Mouse (Mus musculus) leukemia stem cell, adult 10-12 weeks (primary cell): ENCODE results near the gene Gm15319. TPM values are rescaled to one million over a fixed set of nuclear protein-coding genes. Genes with fewer than 3 reads are reported as not detected.

Experiments
- polyA plus RNA-seq: library from polyadenylated mRNA; stranded (reverse); fragments of >175 nt; gene quantifications from 2 replicates; pipeline ENCODE4 v1.2.3, GENCODE M21; 2012; ENCODE audit warnings: low replicate concordance

Gene Gm15319
- polyA plus RNA-seq: not detected in 2 replicates

GRCm38 (mm10) chr8:20363110-20363509, at the start of gene Gm15319:
Gene Gm15319, minus strand, starts transcription at chr8:20363210.

